Mouse (Mus musculus) right cerebral cortex, postnatal 4 days (tissue): ENCODE results near the gene Zfhx3.
A peak's percentile ranks its signal among the peaks of the same experiment; 100 is the strongest.

Source experiments
- DNase-seq: peaks from one replicate; pipeline ENCODE4 v3.0.0-alpha.2; 2022

Zfhx3 gene

GRCm38 (mm10) chr8:108689694-108690093 lies 747.2 kb downstream of the Zfhx3 start:
- DNase-seq = no peak

- no peak for DNase-seq
Measured at GRCm38 (mm10) chr8:108690576-108691455, 748.4 kb downstream of the Zfhx3 start.

- DNase-seq = peak; percentile 60
Measured at GRCm38 (mm10) chr8:108691456-108692238, 749.2 kb downstream of the Zfhx3 start.

- no peak for DNase-seq
Measured at GRCm38 (mm10) chr8:108692239-108692627, 749.8 kb downstream of the Zfhx3 start.

GRCm38 (mm10) chr8:108692669-108693665 lies 750.5 kb downstream of the Zfhx3 start:
- DNase-seq = no peak

- no peak for DNase-seq
Measured at GRCm38 (mm10) chr8:108693841-108694240, 751.4 kb downstream of the Zfhx3 start.

- DNase-seq = no peak
Measured at GRCm38 (mm10) chr8:108694516-108694915, 752.1 kb downstream of the Zfhx3 start.

- no peak for DNase-seq
Measured at GRCm38 (mm10) chr8:108695242-108695880, 752.9 kb downstream of the Zfhx3 start.

GRCm38 (mm10) chr8:108695938-108696630 lies 753.6 kb downstream of the Zfhx3 start:
- no peak for DNase-seq

GRCm38 (mm10) chr8:108696631-108697410 lies 754.4 kb downstream of the Zfhx3 start:
- no peak for DNase-seq

GRCm38 (mm10) chr8:108697589-108697988 lies 755.1 kb downstream of the Zfhx3 start:
- no peak for DNase-seq

GRCm38 (mm10) chr8:108698101-108698660 lies 755.7 kb downstream of the Zfhx3 start:
- DNase-seq = no peak

- DNase-seq = no peak
Measured at GRCm38 (mm10) chr8:108699011-108699410, 756.6 kb downstream of the Zfhx3 start.

GRCm38 (mm10) chr8:108699454-108700345 lies 757.3 kb downstream of the Zfhx3 start:
- DNase-seq = no peak

GRCm38 (mm10) chr8:108701381-108702175 lies 759.1 kb downstream of the Zfhx3 start:
- no peak for DNase-seq

GRCm38 (mm10) chr8:108702201-108702600 lies 759.8 kb downstream of the Zfhx3 start:
- DNase-seq = no peak

- no peak for DNase-seq
Measured at GRCm38 (mm10) chr8:108705751-108706150, 763.3 kb downstream of the Zfhx3 start.

- no peak for DNase-seq
Measured at GRCm38 (mm10) chr8:108706491-108706847, 764.0 kb downstream of the Zfhx3 start.
